Mouse (Mus musculus) olfactory bulb, adult 2 months (tissue): Measurements from ENCODE around the gene Atl3.

ENCODE experiments used
- CTCF ChIP-seq: fragments of 200-500 bp; IDR thresholded peaks from 2 replicates; pipeline ENCODE4 v1.5.1; 2012; ENCODE audit warnings: low read depth, mild to moderate bottlenecking, low read length, moderate library complexity; ENCODE audit not compliant: insufficient read depth
- POLR2A ChIP-seq: fragments of 200-500 bp; IDR thresholded peaks from 2 replicates; pipeline ENCODE4 v1.6.1; 2012; ENCODE audit warnings: mild to moderate bottlenecking, low read depth, low read length, moderate library complexity; ENCODE audit not compliant: insufficient read depth

GRCm38 (mm10) chr19:7523292-7523691 is 29.5 kb downstream of the Atl3 start:
- TF ChIP-seq POLR2A, result no peak
- TF ChIP-seq CTCF, result no peak
